Mouse (Mus musculus) mouse trophoblast stem cell (cell line): Measurements from ENCODE around the gene Fam129c.

ENCODE experiments used
- in situ Hi-C, 2 experiments: fragments of 300-500 bp; cut with MseI, MboI; formaldehyde crosslinking; loops; 2 replicates in 1 of 2; 3 replicates in 1 of 2; pipeline ENCODE4 v1.15.1; 2025

Gene Fam129c

DNA sequence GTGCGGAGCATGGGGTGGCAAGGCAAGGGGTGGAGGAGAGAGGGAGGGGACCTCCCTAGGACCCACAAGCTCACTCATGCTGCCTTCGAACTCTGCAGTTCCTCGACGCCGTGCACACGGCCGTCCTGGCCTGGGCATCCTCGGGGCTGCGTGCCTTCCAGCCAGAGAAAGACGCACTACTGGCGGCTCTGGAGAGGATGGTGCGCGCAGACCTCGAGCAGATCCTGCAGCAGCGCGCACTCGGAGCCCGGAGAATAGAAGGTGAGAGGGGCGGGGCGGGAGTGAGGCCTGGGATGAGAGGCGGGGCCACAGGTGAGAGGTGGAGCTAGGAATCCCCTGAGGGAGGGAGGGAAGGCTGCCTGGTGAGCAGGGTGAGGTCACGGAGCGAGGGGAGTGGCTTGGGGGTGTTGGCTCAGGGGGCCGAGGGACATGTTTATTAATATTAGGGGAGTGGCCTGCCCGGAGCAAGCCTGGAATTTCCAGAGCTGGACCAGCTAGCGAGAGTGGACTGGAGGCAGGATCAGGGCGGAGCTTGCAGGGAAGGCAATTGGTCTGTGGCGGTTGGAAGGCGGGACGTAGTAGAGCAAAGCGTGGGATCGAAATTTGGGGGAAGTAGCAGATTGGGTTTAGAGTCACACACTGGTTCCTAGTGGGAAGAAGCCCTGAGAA lies 5.4 kb downstream of the Fam129c start:
- in situ Hi-C loops = no loop called here

DNA sequence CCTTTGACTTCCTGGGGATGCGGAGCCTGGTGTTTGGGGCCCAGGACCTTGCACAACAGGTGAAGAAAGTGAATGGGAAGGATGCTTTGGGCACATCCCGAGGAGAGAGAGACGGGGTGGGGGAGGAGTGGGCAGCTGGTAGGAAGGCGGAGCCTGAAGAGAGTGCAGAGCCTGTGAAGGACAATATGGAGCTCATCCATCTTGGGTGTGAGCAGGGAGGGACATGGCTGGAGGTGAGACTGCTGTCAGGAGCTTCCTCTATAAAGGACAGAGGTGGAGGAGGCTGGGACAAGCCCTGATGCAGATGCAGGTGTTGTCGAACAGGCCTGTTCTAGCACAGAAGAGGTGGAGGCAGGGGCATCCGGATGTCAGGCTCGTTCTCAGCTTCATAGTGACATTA lies 6.6 kb downstream of the Fam129c start:
- in situ Hi-C loops = no loop called here

DNA sequence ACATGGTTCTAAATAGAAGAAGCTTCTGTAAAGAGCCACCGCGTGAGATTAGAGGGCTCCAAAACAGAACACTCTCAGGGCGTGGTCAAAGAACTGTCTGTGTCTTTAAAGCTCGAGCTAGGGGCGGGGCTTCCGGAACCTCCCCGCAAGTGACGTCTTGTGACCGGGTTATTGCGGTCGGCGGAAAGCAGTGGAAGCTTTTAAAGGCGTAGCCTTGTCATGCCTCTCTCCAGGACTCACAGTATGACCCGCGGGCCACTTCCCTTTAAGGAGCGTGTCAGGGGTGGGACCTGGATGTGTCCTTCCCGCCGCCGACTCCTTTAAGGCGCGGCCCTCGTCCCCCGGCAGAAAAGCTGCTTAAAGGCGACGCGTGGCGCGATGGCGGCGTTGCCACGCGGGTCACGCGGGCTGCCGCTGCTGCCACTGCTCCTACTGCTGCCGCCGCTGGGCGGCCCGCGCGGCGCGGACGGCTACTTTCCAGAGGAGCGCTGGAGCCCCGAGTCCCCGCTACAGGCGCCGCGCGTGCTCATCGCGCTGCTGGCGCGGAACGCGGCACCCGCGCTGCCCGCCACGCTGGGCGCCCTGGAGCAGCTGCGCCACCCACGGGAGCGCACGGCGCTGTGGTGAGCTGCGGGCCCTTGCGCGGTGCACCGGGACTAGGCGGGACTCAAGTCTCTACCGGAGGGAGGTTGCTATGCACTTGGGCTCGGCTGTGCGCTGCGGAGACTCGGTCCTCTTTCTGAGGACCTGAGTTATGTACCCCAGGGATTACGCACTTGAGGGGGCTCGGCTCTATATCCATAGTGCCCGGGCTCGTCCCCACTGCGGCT lies 13.6 kb downstream of the Fam129c start, which contains the start of gene Colgalt1:
Colgalt1 (plus strand) TSS at position 177 of the 830 bp plus-strand sequence.
- in situ Hi-C loops = no loop called here

DNA sequence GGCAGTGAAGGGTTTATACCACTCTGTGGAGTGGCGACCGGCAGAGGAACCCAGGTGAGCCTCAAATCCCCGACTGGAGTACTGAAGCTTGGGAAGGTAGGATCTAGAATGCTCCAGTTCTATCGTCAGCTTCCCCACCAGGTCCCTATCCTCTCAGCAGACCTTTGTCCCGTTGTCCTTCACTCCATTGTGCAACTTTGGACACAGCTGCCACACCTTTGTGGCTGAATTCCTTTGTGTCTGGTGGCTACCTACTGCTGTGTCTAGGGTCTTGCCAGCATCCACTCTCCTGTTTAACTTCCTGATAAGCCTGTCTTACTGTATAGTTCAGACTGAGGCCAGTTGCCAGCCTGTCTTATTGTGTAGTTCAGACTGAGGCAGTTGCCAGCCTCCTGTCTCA lies 14.7 kb downstream of the Fam129c start:
- in situ Hi-C loops = no loop called here

DNA sequence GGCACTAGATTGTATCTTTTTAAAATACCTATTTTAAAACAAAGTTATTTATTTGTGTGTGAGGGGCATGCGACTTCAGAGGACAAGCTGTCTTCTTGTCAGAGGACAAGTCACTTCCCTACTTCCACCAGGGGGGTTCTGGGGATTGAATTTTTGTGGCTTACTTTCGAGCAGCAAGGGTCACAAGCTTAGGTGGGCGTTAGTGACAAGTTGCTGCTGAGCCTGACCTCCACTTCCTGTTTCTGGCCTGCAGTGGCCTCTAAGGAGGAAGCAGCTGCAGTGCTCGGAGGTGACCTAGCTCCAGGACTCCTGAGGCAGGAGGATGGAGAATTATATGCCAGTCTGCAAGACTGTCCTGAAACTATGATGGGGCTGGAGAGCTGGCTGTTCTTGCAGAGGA lies 16.0 kb downstream of the Fam129c start:
- in situ Hi-C loops = no loop called here

DNA sequence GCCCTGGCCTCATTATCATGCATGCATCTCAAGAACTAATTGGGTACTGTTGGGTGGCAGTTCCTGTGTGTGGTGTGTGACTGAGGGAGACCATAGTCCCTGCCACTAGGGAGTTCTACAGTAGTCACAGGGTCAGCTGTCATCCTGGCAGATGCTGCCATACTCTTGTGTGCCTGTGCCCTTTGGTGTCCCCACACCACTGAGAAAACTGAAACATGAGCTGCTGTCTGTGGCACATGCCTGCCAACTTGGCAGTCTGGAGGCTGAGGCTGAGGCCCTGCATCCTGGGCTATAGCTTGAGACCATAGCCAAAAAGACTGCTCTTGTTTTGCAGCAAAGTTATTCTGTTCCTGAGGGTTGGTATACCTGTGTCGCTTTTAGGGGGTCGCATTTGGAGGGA lies 22.3 kb downstream of the Fam129c start:
- in situ Hi-C loops = no loop called here

DNA sequence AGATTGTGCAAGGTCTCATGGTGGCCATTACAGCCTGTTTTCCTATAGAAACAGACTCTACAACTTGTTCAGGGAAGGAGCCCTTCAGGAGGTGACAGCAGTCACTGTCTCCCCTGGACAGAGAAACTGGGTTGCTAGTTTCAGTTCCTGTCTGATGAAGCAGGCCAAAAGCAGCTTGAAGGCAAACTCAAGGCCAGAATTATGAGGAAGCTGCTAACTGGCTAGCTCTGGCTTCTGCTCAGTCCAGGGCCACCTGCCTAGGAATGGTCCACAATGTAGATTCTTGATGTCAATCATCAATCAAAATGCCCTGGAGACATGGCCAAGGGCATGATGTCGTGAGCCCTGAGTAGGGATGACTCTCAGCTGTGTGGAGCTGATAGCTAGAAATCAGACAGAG lies 27.6 kb downstream of the Fam129c start:
- in situ Hi-C loops = no loop called here

DNA sequence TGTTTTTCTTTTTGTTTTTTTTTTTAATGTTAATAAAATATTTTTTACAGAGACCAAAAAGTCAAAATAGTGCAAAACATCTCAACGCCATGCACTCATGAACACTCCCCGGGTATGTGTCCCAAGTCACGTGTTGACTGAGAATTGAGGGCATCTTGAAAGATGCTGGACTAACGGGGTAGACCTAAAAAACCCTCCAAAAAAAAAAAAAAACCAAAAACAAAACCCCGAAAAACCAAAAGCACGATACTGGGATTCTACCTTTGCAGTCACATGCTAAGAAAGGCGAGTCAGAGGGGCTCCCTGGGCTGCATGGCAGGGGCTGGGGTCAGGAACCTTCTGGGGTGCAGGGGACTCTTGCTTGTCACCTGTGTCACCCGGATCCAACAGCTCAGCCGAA lies 29.3 kb downstream of the Fam129c start:
- in situ Hi-C loops = no loop called here

DNA sequence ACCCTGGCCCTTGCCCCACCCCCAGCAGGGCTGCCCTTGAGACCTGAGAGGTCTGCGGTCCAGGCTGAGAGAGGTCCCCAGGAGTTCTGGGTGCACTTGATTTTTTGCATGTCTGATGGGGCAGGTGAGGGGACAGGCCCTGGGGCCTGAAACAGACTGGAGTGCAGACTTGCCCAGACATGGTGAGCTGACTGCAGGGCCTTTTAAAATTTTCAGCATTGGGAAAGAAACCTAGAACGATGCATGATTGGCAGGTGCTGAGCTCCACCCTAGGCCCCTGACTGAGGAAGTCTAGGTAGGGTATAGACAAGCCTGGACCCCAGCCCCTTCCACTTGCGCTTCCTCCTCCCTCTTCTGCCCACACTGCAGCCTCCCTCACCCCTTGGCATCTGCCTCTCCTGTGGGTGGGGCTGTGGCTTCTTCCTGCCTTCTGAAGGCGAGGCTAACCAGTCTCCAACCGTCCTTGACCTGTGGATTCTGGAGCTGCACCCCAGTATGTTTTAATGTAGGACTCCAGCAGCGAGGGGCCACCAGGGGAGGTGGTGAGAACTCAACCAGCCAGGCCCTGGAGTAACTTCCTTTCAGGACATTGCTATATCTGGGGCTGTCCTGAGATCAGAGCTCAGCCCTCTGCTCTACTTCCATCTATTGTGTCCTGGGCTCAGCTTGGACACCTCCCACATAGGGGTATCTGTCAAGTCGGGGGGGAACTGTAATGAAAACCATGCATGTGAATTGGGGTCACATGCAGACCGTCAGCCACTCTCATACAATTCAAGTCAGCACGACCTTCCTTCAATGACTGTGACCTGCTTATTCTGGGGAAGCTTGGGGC lies 30.0 kb downstream of the Fam129c start:
- in situ Hi-C loops = no loop called here

DNA sequence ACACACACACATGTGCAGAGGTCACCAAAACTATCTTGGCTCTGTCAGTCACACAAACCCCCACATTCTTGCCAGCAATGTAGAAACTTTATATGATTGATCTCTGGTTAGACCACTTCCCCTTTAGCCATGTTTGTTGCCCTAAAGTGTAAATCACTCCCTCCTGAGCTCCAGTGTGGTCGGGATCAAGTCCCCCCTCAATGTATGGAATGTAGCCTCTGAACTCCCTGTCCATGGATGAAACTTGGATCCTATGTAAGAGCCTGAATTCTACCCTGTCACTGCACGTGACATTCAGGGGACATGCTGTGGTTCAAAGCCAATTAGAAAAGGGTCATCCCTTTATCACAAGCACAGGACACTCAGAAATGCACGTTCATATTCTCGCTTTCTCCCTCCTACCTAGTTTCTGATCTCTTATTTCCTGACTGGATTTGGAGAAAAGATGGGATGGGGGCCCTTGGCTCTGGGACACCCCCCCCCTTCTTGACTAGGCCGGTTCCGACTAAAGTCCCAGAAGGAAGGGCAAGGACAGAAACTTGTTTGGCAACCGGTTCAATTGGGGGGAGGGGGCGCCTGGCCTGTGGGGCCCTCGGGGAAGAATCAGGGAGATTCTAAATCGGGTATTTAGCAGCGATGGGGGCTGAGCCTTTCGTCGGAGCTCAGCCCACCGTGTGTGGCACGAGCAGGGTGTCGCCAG lies 31.1 kb downstream of the Fam129c start:
- in situ Hi-C loops = no loop called here

DNA sequence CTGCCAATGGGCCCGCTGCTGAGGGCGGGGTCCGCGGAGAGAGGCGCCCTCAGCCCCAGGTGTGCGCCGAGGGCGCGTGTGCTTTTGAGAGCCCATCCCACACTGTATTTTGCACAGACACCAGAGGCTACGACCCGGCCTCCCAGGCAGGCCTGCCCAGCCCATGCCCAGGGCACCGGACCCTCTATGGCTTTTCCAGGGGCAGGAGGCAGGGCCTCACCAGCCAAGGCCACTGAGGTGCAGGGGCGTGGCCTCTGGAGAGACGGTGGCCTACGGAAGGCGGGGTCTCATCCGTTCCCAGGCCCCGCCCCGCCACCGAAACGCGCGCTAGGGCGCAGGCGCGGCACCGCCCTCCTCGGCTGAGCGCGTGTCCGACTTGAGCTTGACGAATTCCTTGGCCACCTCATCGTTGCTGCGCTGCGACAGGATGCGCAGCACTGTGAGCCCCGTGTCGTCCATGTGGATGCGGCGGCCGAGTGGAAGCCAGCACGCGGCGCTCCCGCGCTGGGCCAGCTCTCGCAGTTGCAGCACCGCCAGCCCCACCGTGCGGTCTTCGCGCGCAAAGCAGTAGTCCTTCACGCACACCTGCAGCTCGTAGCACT lies 31.7 kb downstream of the Fam129c start:
- in situ Hi-C loops = no loop called here

DNA sequence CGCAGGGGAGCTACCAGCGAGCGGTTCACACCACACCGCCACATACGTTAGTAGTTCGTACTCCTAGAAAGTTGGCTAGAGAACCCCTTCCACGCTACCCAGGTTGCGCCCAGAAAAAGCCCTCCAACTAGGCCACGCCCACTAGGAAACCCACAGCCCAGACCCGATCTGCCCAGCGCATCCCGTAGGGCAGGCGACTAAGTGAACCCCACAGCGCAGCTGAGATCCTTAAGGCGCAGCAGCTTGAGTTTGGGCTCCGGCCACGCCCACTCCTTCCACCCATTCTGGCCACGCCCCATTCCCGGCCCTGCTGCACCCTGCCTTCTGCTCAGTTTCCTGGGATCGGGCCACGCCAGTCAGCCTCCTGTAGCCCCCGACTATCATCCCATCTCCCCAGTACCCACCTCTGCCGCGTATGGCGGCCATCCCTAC lies 32.3 kb downstream of the Fam129c start:
- in situ Hi-C loops = no loop called here

DNA sequence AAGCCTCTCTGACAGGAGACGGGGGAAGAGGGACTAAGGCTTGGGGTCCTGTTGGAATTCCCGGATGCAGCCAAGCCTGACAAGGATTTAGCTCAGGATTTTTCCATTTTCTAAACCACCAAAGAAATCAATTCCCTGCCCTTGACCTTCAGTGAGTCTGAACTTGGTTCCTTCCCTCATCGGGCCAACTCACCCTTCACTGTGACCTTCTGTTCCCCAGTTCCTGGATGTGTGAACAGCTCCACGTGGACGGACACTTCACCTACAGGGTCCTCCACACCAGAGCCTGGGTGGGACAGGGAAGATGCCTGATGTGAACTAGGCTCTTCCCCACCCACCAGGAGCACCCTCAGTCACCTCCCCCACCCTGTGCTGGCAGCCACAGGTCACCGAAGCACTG lies 33.3 kb downstream of the Fam129c start:
- in situ Hi-C loops = no loop called here

DNA sequence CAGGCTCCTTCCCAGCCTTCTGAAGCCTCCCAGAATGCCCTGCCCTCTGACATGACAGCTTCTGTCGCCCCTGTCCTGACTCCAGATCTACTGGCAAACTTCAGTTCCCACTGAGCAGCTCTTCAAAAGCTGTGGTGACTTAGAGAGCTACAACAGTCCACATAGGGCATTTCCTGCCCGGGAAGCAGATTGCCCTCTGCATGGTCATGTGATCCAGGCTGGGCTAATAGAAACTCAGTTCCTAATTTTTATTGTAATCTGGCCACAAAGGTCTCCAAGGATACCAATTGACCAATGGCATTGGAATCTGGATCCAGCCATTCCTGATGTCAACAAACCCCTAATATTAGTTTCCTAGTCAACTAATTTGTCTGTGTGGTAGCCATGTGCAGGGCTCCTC lies 34.4 kb downstream of the Fam129c start:
- in situ Hi-C loops = no loop called here

DNA sequence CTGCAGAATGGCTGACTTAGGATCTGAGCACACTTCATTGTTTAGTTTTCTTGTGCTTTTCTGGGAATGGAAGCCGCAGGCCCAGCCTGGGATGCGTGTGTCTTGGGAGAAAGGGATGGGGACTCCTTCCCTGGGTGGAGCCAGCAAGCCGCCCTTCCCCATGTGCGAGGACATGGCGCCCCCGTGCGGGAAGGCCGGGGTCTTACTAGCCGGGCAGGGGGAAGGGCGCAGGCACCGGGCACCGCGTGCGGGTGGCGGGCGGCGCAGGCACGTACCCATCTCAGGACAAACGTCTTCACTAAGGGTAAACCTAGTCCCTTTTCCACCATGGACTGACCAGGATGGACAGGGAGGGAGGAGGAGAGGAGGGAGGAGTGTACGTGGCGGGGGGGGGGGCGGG lies 35.7 kb downstream of the Fam129c start:
- in situ Hi-C loops = no loop called here

DNA sequence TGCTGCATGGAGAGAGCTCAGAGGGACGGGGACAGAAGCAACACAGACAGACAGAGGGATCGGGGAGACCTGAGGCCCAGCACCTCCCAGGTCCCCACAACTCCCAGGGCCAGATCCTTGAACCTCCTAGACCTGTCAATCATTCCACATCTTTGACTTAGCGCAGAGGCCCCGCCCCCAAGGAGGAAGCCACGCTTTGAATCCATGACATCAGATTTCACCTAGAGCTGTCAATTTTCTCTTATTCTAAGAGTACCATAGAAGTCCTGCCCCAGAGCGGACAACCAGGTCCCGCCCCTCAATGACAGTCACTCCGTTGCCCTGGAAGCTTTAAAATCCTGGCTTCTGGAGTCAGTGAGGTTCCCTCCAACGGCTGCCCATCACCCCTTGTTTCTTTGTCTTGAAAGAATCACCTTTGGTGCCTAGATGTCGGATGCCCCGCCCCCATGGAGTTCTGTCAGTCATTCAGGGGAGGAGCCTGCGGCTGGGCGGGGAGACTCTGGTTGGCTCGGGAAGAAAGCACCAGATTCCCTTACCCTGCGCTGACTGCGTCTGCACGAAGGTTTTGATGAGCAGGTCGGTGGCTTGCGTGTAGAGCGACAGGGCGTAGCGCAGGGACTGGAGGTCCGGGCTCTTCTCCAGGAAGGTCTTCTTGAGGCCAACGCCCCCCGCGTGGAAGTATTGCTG lies 36.7 kb downstream of the Fam129c start:
- in situ Hi-C loops = no loop called here

DNA sequence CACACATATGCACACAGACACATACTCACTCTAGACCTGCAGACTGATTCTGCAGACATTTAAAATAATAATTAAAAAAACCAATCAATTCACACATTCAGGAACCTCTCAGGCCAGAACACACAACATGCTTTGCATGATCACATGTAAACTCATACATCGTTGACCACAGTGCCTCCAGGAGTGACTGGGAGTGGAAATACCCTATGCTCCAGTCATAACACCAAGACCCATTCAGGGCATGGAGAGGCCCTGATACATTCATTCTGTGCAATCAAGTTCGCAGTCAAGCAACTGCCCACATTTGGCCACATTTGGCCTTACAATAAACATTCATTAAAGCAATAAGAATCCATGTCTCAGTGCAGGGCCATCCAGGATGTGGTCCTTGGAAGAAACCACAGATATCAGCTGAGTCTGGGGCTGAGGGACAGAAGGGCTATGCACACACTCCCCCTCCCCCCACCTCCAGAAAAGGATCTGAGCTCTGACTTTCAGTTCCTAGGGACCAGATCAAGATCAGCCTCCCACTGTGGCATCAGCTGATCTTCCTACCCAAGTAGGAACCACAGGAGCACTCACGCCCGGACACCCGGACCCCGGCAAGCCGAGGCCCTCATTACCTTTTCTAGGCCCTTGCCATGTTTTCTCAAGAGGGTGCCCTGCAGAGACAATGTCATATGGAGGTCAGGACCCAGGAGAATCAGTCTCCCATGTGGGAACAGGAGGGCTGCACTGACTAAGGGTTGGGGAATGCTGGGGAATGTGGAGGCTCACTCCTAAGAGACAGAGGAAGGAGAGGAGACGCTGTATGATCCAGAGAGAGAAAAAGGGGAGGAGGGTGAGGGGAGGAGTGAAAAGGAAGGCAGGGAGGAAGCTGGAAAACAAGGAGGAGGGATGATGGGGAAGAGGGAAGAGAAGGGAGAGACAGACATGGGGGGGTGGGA lies 40.0 kb downstream of the Fam129c start:
- in situ Hi-C loops = no loop called here

DNA sequence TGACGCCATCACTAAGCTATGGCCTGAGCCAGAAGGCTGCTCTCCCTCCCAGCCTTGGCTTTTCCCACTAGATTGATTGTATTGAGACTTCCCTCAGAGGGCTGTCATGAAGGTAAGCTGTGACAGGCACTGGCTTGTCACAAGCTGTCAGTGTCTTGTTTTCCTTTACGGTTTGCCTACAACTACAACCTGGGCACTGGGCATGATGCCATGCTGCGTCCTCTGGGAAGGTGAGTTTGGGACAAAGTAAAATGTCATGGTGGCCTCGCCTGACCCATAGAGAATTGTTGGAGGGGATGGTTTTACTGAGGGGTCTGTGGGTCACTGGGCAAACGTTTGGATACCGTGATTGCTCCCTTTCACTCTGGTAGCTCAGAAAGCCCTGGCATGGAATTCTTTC lies 40.9 kb downstream of the Fam129c start:
- in situ Hi-C loops = no loop called here

DNA sequence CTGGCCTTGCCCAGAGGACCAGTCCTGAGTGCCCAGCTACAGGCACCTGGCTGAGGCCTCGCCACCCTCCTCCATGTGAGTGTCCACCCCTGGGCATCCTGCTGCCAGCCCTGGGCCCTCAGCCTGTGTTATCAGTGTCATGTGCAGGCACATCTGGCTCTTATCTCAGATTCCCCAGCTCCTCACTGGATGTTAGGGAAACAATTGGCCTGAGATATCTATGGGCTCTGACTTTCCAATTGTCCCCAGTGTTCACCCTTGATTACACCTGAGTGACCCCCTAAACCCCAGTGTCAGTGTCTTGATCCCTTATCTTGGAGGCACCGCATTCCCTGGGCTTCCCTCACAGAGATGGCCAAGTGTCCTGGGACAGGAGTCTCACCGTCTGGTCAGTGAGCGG lies 41.9 kb downstream of the Fam129c start:
- in situ Hi-C loops = no loop called here

DNA sequence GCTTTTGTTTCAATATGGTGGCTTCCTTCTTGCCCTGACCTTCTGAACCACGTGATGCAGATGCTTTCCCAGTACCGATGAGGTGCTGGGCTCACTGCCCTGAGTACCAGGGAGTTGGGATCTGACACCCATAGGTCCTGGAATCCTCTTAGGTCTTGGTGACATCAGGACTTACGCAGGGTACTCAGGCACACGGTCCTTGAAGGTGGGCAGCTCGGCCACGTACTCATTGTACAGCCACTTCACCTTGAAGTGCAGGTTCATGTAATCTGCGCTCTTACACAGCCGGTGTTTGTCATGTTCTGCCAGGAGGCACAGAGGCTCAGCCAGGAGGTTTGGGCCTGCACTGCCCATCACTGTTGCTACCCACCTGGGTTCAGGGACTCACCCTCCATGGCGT lies 48.1 kb downstream of the Fam129c start:
- in situ Hi-C loops = no loop called here
